Mouse (Mus musculus) kidney, adult 2 months (tissue): Measurements from ENCODE around the gene Man2a1.

Experiments used
- CTCF ChIP-seq: fragments of 200-500 bp; conservative IDR thresholded peaks from 2 replicates; pipeline ENCODE4 v1.5.1; 2011; ENCODE audit warnings: low read depth, mild to moderate bottlenecking, control low read depth, low read length, moderate library complexity, mixed read lengths; ENCODE audit not compliant: insufficient read depth, insufficient read length
- POLR2A ChIP-seq: fragments of 200-500 bp; IDR thresholded peaks from one replicate; pipeline ENCODE4 v1.6.1; 2011; ENCODE audit warnings: low read depth, low read length, control low read depth

DNA sequence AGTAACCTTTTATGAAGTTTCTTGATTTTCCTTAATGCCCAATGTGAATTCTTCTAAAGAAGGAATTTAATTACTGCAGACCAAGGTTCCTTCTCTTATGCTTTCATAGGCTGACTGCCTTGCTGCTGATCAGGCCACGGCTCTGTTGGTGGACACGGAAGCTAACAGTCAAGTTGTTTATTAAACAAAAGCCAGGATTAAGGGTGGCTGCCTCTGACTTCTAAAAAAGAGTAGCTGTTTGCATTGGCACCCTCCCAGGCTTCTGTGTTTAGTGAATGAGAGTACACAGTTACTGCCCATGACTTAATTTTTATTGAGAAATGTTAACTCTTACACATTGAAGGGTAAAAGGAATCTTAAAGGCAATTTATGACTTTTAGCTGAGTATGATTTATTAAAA lies 81.4 kb downstream of the Man2a1 start:
- TF ChIP-seq CTCF, result no peak
- no peak for TF ChIP-seq POLR2A
